Mouse (Mus musculus) stomach, postnatal 0 days (tissue): Measurements from ENCODE around the gene Bsg. TPM values are rescaled to one million over a fixed set of nuclear protein-coding genes. Genes with fewer than 3 reads are reported as not detected.

Experiments used
- ATAC-seq: fragments of 200-750 bp; cut with Nextera tagmentation; 2 replicates; pipeline ENCODE4 v1.8.0; 2017; ENCODE audit not compliant: low FRiP score, low TSS enrichment
- DNase-seq: peaks from one replicate; pipeline ENCODE4 v3.0.0-alpha.2; 2016; ENCODE audit warnings: low spot score
- H3K27ac ChIP-seq: fragments of 300-500 bp; sonication (generic); replicated peaks from 2 replicates; pipeline ENCODE4 v1.5.1; 2014; ENCODE audit warnings: mild to moderate bottlenecking, control low read depth
- H3K27me3 ChIP-seq: fragments of 300-500 bp; sonication (generic); 2 replicates; pipeline ENCODE4 v1.6.1; 2014; ENCODE audit warnings: low read length; ENCODE audit not compliant: control insufficient read depth, insufficient read depth
- H3K36me3 ChIP-seq: fragments of 300-500 bp; sonication (generic); 2 replicates; pipeline ENCODE4 v1.6.1; 2014; ENCODE audit warnings: low read length, mixed read lengths; ENCODE audit not compliant: control insufficient read depth, insufficient read depth
- H3K4me1 ChIP-seq: fragments of 300-500 bp; sonication (generic); replicated peaks from 2 replicates; pipeline ENCODE4 v1.6.1; 2014; ENCODE audit warnings: antibody characterized with exemption; ENCODE audit not compliant: control insufficient read depth, insufficient read depth
- H3K4me2 ChIP-seq: fragments of 300-500 bp; sonication (generic); replicated peaks from 2 replicates; pipeline ENCODE4 v1.6.1; 2014; ENCODE audit warnings: low read depth, mild to moderate bottlenecking, control low read depth, moderate library complexity
- H3K4me3 ChIP-seq: fragments of 300-500 bp; sonication (generic); 2 replicates; pipeline ENCODE4 v1.5.1; 2014; ENCODE audit warnings: low read depth, low read length, control low read depth
- H3K9ac ChIP-seq: fragments of 300-500 bp; sonication (generic); 2 replicates; pipeline ENCODE4 v1.6.1; 2014; ENCODE audit warnings: mild to moderate bottlenecking, low read length, control low read depth, mixed read lengths
- H3K9me3 ChIP-seq: fragments of 300-500 bp; sonication (generic); 2 replicates; pipeline ENCODE4 v1.6.1; 2016; ENCODE audit warnings: low read length; ENCODE audit not compliant: control insufficient read depth
- CTCF ChIP-seq: IDR thresholded peaks from 2 replicates; pipeline ENCODE4 v1.5.1; 2016; ENCODE audit warnings: antibody characterized with exemption, low read depth, mild to moderate bottlenecking, moderate library complexity
- EP300 ChIP-seq: optimal IDR thresholded peaks from 2 replicates; pipeline ENCODE3; 2016; ENCODE audit warnings: antibody characterized with exemption
- WGBS: fragments of 180-500 bp; shearing (Covaris S2); extraction: QIAGEN DNeasy Blood & Tissue Kit; methylation state at CpG from one replicate; pipeline ENCODE4 v1.1.7; 2014; 5-methylcytosine and 5-hydroxymethylcytosine counted together
- polyA plus RNA-seq: library from polyadenylated mRNA; unstranded; fragments of >200 nt; fragmentation: Nextera tagmentation; extraction: Ambion mirVana; gene quantifications from 2 replicates; pipeline ENCODE4 v1.2.1, GENCODE M21; 2015

Bsg gene
- polyA plus RNA-seq, 1 experiment from 2014 or later, result 1,012 TPM

DNA sequence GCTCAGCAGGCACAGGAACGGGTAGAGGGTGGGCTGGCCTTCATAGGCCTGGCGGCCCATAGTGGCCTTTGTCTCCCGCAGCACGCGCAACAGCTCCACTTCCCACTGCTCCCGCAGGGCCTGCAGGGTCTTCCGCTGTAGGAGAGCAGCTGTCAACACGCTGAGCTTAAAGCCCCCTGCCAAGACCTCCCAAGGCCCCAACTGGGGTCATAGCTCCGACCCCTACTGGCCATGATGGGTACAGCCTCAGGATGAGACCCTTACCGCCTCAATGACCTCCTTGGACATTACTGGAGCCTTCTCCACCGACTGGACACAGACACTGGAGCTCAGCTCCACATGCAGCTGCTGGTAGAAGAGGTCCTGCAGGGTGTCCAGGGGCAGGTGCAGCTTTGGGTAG is 36.6 kb downstream of the Bsg start:
- WGBS, result 79% methylated on average over 11 of the region's 11 CpGs
- no peak for ATAC-seq
- no peak overlapping the region for H3K4me2 ChIP-seq
- H3K27ac ChIP-seq, result no peak overlapping the region
- no peaks in the 10 kb centered on the region for H3K27me3 ChIP-seq
- no peak for DNase-seq
- H3K9ac ChIP-seq, result no peak overlapping the region
- H3K4me1 ChIP-seq, result peaks cover 3% of the 10 kb centered on the region
- no peak overlapping the region for H3K4me3 ChIP-seq
- H3K9me3 ChIP-seq, result no peaks in the 10 kb centered on the region; the same call in 1 of the 2 replicates
- TF ChIP-seq EP300 (no peak), CTCF (peak; percentile 26; the same call in 1 of the 2 replicates)
- peaks cover 48% of the 10 kb centered on the region for H3K36me3 ChIP-seq

DNA sequence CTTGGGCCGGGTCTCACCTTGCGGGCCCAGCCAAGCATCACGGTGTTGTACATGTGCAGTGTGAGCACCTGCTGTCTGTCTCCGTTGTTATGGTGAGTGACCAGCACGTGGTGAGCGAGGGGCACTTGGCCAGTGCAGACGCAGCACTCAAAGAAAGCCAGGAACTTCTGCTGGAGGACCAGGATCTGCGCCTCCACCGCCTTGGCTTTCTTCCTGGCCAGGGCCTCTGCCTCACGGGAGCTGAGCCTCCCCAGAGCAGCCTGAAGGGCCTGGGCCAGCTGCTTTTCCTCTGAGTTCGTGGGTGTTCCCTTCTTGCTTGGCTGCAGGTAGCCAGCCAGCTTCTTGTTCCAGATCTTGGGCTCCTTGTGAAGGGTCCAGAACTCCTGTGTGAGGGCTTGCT is 38.9 kb downstream of the Bsg start:
- ATAC-seq (no peak), DNase-seq (no peak)
- Histone ChIP-seq H3K4me1 (peaks cover 3% of the 10 kb centered on the region), H3K4me2 (no peak overlapping the region), H3K27ac (no peak overlapping the region), H3K27me3 (no peaks in the 10 kb centered on the region), H3K9me3 (no peaks in the 10 kb centered on the region; the same call in 1 of the 2 replicates), H3K4me3 (no peak overlapping the region), H3K9ac (no peak overlapping the region), H3K36me3 (peaks cover 32% of the 10 kb centered on the region)
- no peak for TF ChIP-seq EP300
- TF ChIP-seq CTCF, result no peak
- WGBS, result 85% methylated on average over 11 of the region's 11 CpGs

DNA sequence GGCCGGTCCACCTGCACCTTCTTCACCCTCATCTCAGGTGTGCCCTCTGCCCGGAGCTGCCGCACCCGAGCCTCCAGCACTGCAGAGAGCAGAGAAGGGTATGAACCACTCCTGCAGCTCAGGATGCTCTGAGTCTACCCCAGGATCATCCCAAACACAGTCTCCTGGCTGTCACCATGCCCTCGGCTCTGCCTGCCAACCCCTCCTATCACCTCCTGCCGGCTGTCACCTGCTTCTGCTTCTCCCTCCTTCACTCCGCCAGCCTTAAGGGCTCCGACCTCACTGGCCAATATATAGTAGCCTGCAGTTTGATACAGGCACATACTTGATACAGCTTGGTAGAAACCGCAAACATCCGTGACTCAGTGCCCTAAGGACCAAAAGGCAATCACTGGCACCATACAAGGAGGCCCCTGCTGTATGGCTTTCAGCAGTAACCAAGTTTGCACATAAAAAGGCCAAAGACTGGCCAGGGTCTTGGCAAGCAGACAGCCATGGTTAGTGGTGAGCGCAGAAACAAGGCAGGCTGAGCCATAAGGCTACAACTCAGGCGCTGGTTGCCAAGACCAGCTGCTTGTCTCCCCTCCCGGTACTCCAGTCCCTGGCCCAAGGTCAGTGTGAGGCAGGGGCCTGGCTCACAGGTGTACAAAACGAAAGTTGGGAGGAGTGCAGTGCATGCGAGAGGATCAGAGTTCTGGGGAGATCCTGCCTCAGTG is 39.5 kb downstream of the Bsg start:
- ATAC-seq (no peak), DNase-seq (no peak)
- H3K27ac ChIP-seq, result no peak overlapping the region
- 91% methylated on average over 15 of the region's 15 CpGs for WGBS
- peaks cover 27% of the 10 kb centered on the region for H3K36me3 ChIP-seq
- peaks cover 3% of the 10 kb centered on the region for H3K4me1 ChIP-seq
- no peak overlapping the region for H3K4me2 ChIP-seq
- H3K27me3 ChIP-seq, result no peaks in the 10 kb centered on the region
- no peak overlapping the region for H3K9ac ChIP-seq
- no peaks in the 10 kb centered on the region; the same call in 1 of the 2 replicates for H3K9me3 ChIP-seq
- TF ChIP-seq EP300, result no peak
- TF ChIP-seq CTCF, result no peak
- H3K4me3 ChIP-seq, result no peak overlapping the region

DNA sequence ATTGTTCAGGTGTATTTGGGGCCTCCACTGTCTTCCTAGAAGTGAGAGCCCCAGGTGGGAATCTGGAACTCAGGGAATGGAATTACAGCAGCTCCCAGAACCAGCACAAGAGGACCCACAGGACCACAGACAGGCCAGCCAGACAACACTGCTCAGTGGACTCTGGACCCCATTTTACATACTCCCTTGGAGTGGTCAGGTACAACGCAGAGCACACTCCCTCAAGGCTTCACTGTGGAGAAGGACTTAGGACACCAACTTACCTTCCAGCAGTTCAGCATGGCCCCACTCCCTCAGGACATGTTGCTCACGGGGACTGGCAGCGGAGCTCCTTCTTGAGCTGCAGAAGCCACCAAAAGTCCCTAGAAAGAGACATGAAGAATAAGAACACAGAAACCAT is 41.1 kb downstream of the Bsg start:
- Histone ChIP-seq H3K27ac (no peak overlapping the region), H3K4me3 (no peak overlapping the region), H3K36me3 (peaks cover 11% of the 10 kb centered on the region), H3K9ac (no peak overlapping the region), H3K4me1 (peaks cover 3% of the 10 kb centered on the region), H3K4me2 (peak overlapping the region; percentile 86), H3K9me3 (no peaks in the 10 kb centered on the region), H3K27me3 (no peaks in the 10 kb centered on the region)
- TF ChIP-seq CTCF (no peak), EP300 (no peak)
- 90% methylated on average over 3 of the region's 3 CpGs for WGBS
- DNase-seq (no peak), ATAC-seq (no peak)

DNA sequence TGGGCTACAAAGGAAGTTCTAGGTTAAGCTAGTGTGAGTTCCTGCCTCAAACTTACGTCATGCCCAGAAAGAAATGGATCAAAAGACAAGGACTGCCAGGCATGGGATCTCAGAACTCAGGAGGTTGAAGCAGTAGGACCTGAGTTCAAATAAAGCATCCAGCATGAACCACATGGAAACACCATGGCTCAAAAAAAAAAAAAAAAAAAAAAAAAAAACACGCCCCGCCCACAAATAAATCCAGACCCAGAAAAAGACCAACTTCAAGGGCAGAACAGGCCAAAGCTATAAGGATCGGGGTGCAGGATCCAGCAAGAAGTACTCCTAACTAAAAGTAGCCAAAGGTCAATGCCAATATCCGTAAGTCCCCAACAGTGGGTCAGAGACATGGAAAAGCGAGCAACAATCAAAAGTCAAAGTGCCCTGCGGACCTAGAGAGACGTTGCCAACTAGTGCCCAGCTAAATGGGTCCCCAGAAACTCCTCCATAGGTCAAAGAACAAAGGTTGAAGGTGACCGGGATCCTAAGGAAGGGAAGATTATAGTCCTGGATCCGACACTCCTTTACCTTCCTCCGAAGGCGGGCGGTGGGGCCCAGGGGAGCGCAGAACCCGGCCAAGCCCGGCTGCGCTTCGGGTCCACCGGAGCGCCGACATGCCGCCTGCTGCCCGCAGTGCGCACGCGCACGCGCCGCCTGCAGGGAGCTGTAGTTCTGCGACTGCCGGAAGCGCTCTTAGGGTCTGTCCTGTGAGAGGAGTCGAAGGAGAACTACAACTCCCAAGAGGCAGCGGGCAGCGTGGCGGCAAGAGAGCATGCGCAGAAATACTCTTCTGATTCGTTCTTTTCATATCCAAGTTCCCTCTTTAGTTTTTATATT is 41.8 kb downstream of the Bsg start, which contains the start of gene Polrmt:
TSS of gene Polrmt (minus strand) at position 684 of the 876 bp plus-strand sequence.
- peak; percentile 94 for DNase-seq
- Histone ChIP-seq H3K9me3 (no peaks in the 10 kb centered on the region), H3K4me3 (peak within 1 kb of the TSS; percentile 68), H3K27me3 (no peaks in the 10 kb centered on the region), H3K4me1 (peaks cover 3% of the 10 kb centered on the region), H3K4me2 (peak within 1 kb of the TSS; percentile 86), H3K9ac (peak within 1 kb of the TSS; percentile 65), H3K36me3 (peaks cover 4% of the 10 kb centered on the region), H3K27ac (no peak within 1 kb of the TSS)
- WGBS, result 1% methylated on average over 38 of the region's 38 CpGs
- ATAC-seq, result peak; percentile 97
- peak; percentile 67 for TF ChIP-seq CTCF
- TF ChIP-seq EP300, result no peak
